Mouse (Mus musculus) liver, embryonic 14.5 days (tissue): ENCODE results near the gene Kat6b. TPM values are rescaled to one million over a fixed set of nuclear protein-coding genes. Genes with fewer than 3 reads are reported as not detected.

ENCODE experiments used
- ATAC-seq: fragments of 200-750 bp; cut with Nextera tagmentation; 2 replicates; pipeline ENCODE4 v1.8.0; 2017; ENCODE audit warnings: moderate number of reproducible peaks, mild to moderate bottlenecking, moderate library complexity; ENCODE audit not compliant: insufficient read depth
- DNase-seq, 3 experiments: peaks; one replicate each; pipeline ENCODE4 v3.0.0-alpha.2; 2012 to 2013; ENCODE audit warnings: low read depth in 3 of 3, low spot score in 3 of 3
- H3K27ac ChIP-seq: fragments of 300-500 bp; sonication (generic); 2 replicates; pipeline ENCODE4 v1.5.1; 2014; ENCODE audit warnings: moderate library complexity, mild to moderate bottlenecking, control low read depth, inconsistent platforms
- H3K27me3 ChIP-seq: fragments of 300-500 bp; sonication (generic); 2 replicates; pipeline ENCODE4 v1.6.1; 2014; ENCODE audit warnings: mild to moderate bottlenecking, low read length, moderate library complexity; ENCODE audit not compliant: control insufficient read depth, insufficient read depth
- H3K36me3 ChIP-seq: fragments of 300-500 bp; sonication (generic); replicated peaks from 2 replicates; pipeline ENCODE4 v1.6.1; 2014; ENCODE audit warnings: low read depth; ENCODE audit not compliant: control insufficient read depth, insufficient read depth
- H3K4me1 ChIP-seq, 2 experiments: fragments of 200-500 bp in 1 of 2; fragments of 300-500 bp in 1 of 2; sonication (generic) in 1 of 2; replicated peaks; 2 replicates each; pipeline ENCODE4 v1.6.1; 2012 to 2014; ENCODE audit warnings: antibody characterized with exemption in 1 of 2, inconsistent platforms in 1 of 2, low read length in 1 of 2; ENCODE audit not compliant: control insufficient read depth in 2 of 2, insufficient read depth in 2 of 2
- H3K4me2 ChIP-seq: fragments of 300-500 bp; sonication (generic); 2 replicates; pipeline ENCODE4 v1.6.1; 2014; ENCODE audit warnings: low read depth, mild to moderate bottlenecking, control low read depth, moderate library complexity
- H3K4me3 ChIP-seq, 2 experiments: fragments of 200-500 bp in 1 of 2; fragments of 300-500 bp in 1 of 2; sonication (generic) in 1 of 2; 2 replicates each; pipeline ENCODE4 v1.5.1; 2012 to 2014; ENCODE audit warnings: low read depth in 2 of 2, low read length in 2 of 2, mild to moderate bottlenecking in 2 of 2, control low read depth in 1 of 2, inconsistent platforms in 1 of 2, moderate library complexity in 1 of 2; ENCODE audit not compliant: insufficient read depth in 1 of 2
- H3K9ac ChIP-seq: fragments of 300-500 bp; sonication (generic); replicated peaks from 2 replicates; pipeline ENCODE4 v1.6.1; 2014; ENCODE audit warnings: mild to moderate bottlenecking, control low read depth, moderate library complexity
- H3K9me3 ChIP-seq: fragments of 300-500 bp; sonication (generic); 2 replicates; pipeline ENCODE4 v1.6.1; 2016; ENCODE audit warnings: low read length, mixed read lengths; ENCODE audit not compliant: control insufficient read depth
- CTCF ChIP-seq: IDR thresholded peaks from 2 replicates; pipeline ENCODE4 v1.5.1; 2016; ENCODE audit warnings: antibody characterized with exemption, low read depth, control low read depth
- EP300 ChIP-seq: IDR thresholded peaks from 2 replicates; pipeline ENCODE4 v1.6.1; 2016; ENCODE audit warnings: antibody characterized with exemption, low read depth
- WGBS: fragments of 180-500 bp; shearing (Covaris S2); extraction: QIAGEN DNeasy Blood & Tissue Kit; methylation state at CpG from one replicate; pipeline ENCODE4 v1.1.7; 2014; ENCODE audit not compliant: insufficient replicate concordance; 5-methylcytosine and 5-hydroxymethylcytosine counted together
- polyA plus RNA-seq, 2 experiments: library from polyadenylated mRNA; depleted of rRNA in 1 of 2; stranded (reverse) in 1 of 2; unstranded in 1 of 2; fragments of >200 nt; fragmentation: Nextera tagmentation in 1 of 2; extraction: Ambion mirVana in 1 of 2; gene quantifications; 2 replicates each; pipeline versions ENCODE4 v1.2.1 to v1.2.3; 2012 to 2014

Gene Kat6b
- polyA plus RNA-seq, 2 experiments, result 0.93 to 1.4 TPM

- Histone ChIP-seq H3K4me3 (no peak overlapping the region), H3K36me3 (no peaks in the 10 kb centered on the region), H3K27ac (no peak overlapping the region), H3K9ac (no peak overlapping the region), H3K4me2 (no peak overlapping the region), H3K9me3 (no peaks in the 10 kb centered on the region), H3K4me1 (no peaks in the 10 kb centered on the region), H3K27me3 (no peaks in the 10 kb centered on the region)
- ATAC-seq (no peak), DNase-seq (no peak)
- no peak for TF ChIP-seq EP300
- TF ChIP-seq CTCF, result no peak
Observed at GRCm38 (mm10) chr14:21456526-21456925, 24.7 kb upstream of the Kat6b start.

GRCm38 (mm10) chr14:21457876-21458275 is 23.4 kb upstream of the Kat6b start:
- no peaks in the 10 kb centered on the region for H3K36me3 ChIP-seq
- TF ChIP-seq EP300 (no peak), CTCF (no peak)
- H3K4me1 ChIP-seq, result no peaks in the 10 kb centered on the region
- no peak overlapping the region for H3K4me2 ChIP-seq
- H3K9ac ChIP-seq, result no peak overlapping the region
- DNase-seq (no peak), ATAC-seq (no peak)
- H3K9me3 ChIP-seq, result no peaks in the 10 kb centered on the region
- no peak overlapping the region for H3K4me3 ChIP-seq
- H3K27me3 ChIP-seq, result no peaks in the 10 kb centered on the region
- no peak overlapping the region for H3K27ac ChIP-seq
- 57% methylated on average over 5 of the region's 5 CpGs for WGBS

- no peaks in the 10 kb centered on the region for H3K4me1 ChIP-seq
- no peaks in the 10 kb centered on the region for H3K9me3 ChIP-seq
- H3K27me3 ChIP-seq, result no peaks in the 10 kb centered on the region
- H3K4me2 ChIP-seq, result no peak overlapping the region
- no peak overlapping the region for H3K27ac ChIP-seq
- TF ChIP-seq EP300, result no peak
- H3K4me3 ChIP-seq, result no peak overlapping the region
- no peak for ATAC-seq
- no peak overlapping the region for H3K9ac ChIP-seq
- no peaks in the 10 kb centered on the region for H3K36me3 ChIP-seq
- no peak for DNase-seq
- WGBS, result 59% methylated on average over 7 of the region's 7 CpGs
Observed at GRCm38 (mm10) chr14:21458696-21459095, 22.5 kb upstream of the Kat6b start.

- no peaks in the 10 kb centered on the region for H3K9me3 ChIP-seq
- H3K9ac ChIP-seq, result no peak overlapping the region
- DNase-seq (no peak), ATAC-seq (no peak)
- H3K4me2 ChIP-seq, result no peak overlapping the region
- H3K4me3 ChIP-seq, result no peak overlapping the region
- H3K36me3 ChIP-seq, result no peaks in the 10 kb centered on the region
- no peaks in the 10 kb centered on the region for H3K4me1 ChIP-seq
- no peak overlapping the region for H3K27ac ChIP-seq
- TF ChIP-seq CTCF, result no peak
- TF ChIP-seq EP300, result no peak
- 66% methylated on average over 4 of the region's 4 CpGs for WGBS
- no peaks in the 10 kb centered on the region for H3K27me3 ChIP-seq
Observed at GRCm38 (mm10) chr14:21459163-21459562, 22.1 kb upstream of the Kat6b start.

GRCm38 (mm10) chr14:21462398-21462797 is 18.8 kb upstream of the Kat6b start:
- TF ChIP-seq CTCF (no peak), EP300 (no peak)
- no peaks in the 10 kb centered on the region for H3K36me3 ChIP-seq

More at GRCm38 (mm10) chr14:21462398-21462797, 18.8 kb upstream of the Kat6b start:
- Histone ChIP-seq H3K27ac (no peak overlapping the region), H3K4me3 (no peak overlapping the region), H3K4me1 (no peaks in the 10 kb centered on the region), H3K9me3 (no peaks in the 10 kb centered on the region), H3K9ac (no peak overlapping the region), H3K27me3 (no peaks in the 10 kb centered on the region), H3K4me2 (no peak overlapping the region)
- DNase-seq (no peak), ATAC-seq (no peak)
- WGBS, result 63% methylated on average over 3 of the region's 3 CpGs
